Mouse (Mus musculus) myocyte (in vitro differentiated cells): ENCODE results near the gene Cacna1g. TPM values are rescaled to one million over a fixed set of nuclear protein-coding genes. Genes with fewer than 3 reads are reported as not detected.

Source experiments
- H3K27me3 ChIP-seq: one replicate; pipeline ENCODE4 v1.6.1; 2011; ENCODE audit not compliant: control insufficient read depth, insufficient read depth, insufficient read length
- H3K36me3 ChIP-seq: one replicate; pipeline ENCODE4 v1.6.1; 2011; ENCODE audit not compliant: control insufficient read depth, insufficient read depth
- H3K4me2 ChIP-seq: one replicate; pipeline ENCODE4 v1.6.1; 2011; ENCODE audit warnings: low read depth, control low read depth
- H3K4me3 ChIP-seq: one replicate; pipeline ENCODE4 v1.5.1; 2011; ENCODE audit warnings: mild to moderate bottlenecking, control low read depth, moderate library complexity
- H3K79me2 ChIP-seq: one replicate; pipeline ENCODE4 v1.6.1; 2011; ENCODE audit not compliant: control insufficient read depth, insufficient read depth
- H3ac ChIP-seq: one replicate; pipeline ENCODE4 v1.6.1; 2011; ENCODE audit not compliant: control insufficient read depth, insufficient read length
- CEBPB ChIP-seq: IDR thresholded peaks from 2 replicates; pipeline ENCODE4 v1.6.1; 2011; ENCODE audit warnings: mild to moderate bottlenecking, moderate library complexity; ENCODE audit not compliant: poor library complexity, insufficient read depth, severe bottlenecking
- E2F4 ChIP-seq: IDR thresholded peaks from one replicate; pipeline ENCODE4 v1.6.1; 2011; ENCODE audit warnings: mild to moderate bottlenecking, control low read depth, moderate library complexity; ENCODE audit not compliant: insufficient read depth
- MAX ChIP-seq: IDR thresholded peaks from one replicate; pipeline ENCODE4 v1.6.1; 2011; ENCODE audit warnings: low read depth, mild to moderate bottlenecking, control low read depth
- MYOD1 ChIP-seq, 3 experiments: IDR thresholded peaks; one replicate each; pipeline ENCODE4 v1.6.1; 2011; ENCODE audit warnings: control low read depth in 2 of 3, low read depth in 2 of 3, mild to moderate bottlenecking in 2 of 3, moderate library complexity in 1 of 3; ENCODE audit not compliant: insufficient read length in 2 of 3, control insufficient read depth in 1 of 3
- MYOG ChIP-seq, 3 experiments: IDR thresholded peaks; one replicate each; pipeline ENCODE4 v1.6.1; 2011; ENCODE audit warnings: control low read depth in 2 of 3, low read depth in 2 of 3, mild to moderate bottlenecking in 2 of 3; ENCODE audit not compliant: insufficient read length in 2 of 3, control insufficient read depth in 1 of 3, insufficient read depth in 1 of 3
- POLR2A ChIP-seq: IDR thresholded peaks from one replicate; pipeline ENCODE4 v1.6.1; 2011; ENCODE audit warnings: low read depth, mild to moderate bottlenecking, control low read depth, moderate library complexity; ENCODE audit not compliant: insufficient read length
- POLR2AphosphoS2 ChIP-seq: IDR thresholded peaks from one replicate; pipeline ENCODE4 v1.6.1; 2011; ENCODE audit warnings: low read depth, control low read depth; ENCODE audit not compliant: insufficient read length
- REST ChIP-seq: IDR thresholded peaks from one replicate; pipeline ENCODE4 v1.6.1; 2011; ENCODE audit warnings: mild to moderate bottlenecking, control low read depth, moderate library complexity; ENCODE audit not compliant: insufficient read depth, insufficient read length
- SRF ChIP-seq: IDR thresholded peaks from one replicate; pipeline ENCODE4 v1.6.1; 2011; ENCODE audit warnings: low read depth; ENCODE audit not compliant: control insufficient read depth, insufficient read length
- TCF12 ChIP-seq: IDR thresholded peaks from one replicate; pipeline ENCODE4 v1.6.1; 2011; ENCODE audit warnings: mild to moderate bottlenecking, control low read depth; ENCODE audit not compliant: poor library complexity, insufficient read depth, severe bottlenecking
- TCF3 ChIP-seq: IDR thresholded peaks from one replicate; pipeline ENCODE4 v1.6.1; 2011; ENCODE audit warnings: low read depth, control low read depth; ENCODE audit not compliant: insufficient read length
- USF1 ChIP-seq: IDR thresholded peaks from one replicate; pipeline ENCODE4 v1.6.1; 2011; ENCODE audit warnings: low read depth, mild to moderate bottlenecking, control low read depth, moderate library complexity
- polyA plus RNA-seq: library from polyadenylated mRNA; unstranded; fragments of >200 nt; fragmentation: generic; extraction: Trizol; gene quantifications from one replicate; pipeline ENCODE4 v1.2.1, GENCODE M21; 2012; ENCODE audit warnings: missing spikeins

The Cacna1g gene
- polyA plus RNA-seq, 1 experiment: 0.05 TPM

DNA sequence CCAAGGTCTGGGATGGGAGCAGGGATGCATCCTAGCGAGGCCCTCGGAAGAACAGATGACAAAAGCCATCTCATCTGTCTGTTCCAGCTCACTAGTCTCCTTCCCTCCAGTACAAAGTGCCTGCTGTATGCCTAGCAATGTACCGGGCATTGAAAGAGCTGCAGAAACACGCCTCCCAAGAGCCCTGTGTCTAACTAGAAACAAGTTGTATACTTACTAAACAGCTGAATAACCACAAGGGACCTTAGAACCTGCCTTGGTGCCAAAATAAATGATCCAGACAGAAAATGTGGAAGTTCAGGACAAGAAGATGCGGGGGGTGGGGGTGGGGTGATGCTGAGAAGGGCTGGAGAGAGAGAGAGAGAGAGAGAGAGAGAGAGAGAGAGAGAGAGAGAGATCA, 29.2 kb downstream of the Cacna1g start:
- TF ChIP-seq SRF: no peak
- TF ChIP-seq POLR2A: no peak
- no peak for TF ChIP-seq POLR2AphosphoS2
- no peak for TF ChIP-seq USF1
- TF ChIP-seq REST: no peak
- TF ChIP-seq TCF12: no peak
- no peak for TF ChIP-seq E2F4
- TF ChIP-seq MYOD1 (IDR thresholded peaks at IDR 0.05; ENCODE audit: control insufficient read depth in 1 of 3, insufficient read length in 2 of 3, low read depth in 2 of 3): no peak
- no peak for TF ChIP-seq MYOG (IDR thresholded peaks at IDR 0.05; ENCODE audit: control insufficient read depth in 1 of 3, insufficient read depth in 1 of 3, insufficient read length in 2 of 3, low read depth in 2 of 3)
- no peak for TF ChIP-seq TCF3
- Histone ChIP-seq H3K79me2 (no peaks in the 10 kb centered on the region), H3ac (no peak overlapping the region), H3K27me3 (peaks cover 74% of the 10 kb centered on the region), H3K36me3 (no peaks in the 10 kb centered on the region), H3K4me2 (no peak overlapping the region), H3K4me3 (no peak overlapping the region)

DNA sequence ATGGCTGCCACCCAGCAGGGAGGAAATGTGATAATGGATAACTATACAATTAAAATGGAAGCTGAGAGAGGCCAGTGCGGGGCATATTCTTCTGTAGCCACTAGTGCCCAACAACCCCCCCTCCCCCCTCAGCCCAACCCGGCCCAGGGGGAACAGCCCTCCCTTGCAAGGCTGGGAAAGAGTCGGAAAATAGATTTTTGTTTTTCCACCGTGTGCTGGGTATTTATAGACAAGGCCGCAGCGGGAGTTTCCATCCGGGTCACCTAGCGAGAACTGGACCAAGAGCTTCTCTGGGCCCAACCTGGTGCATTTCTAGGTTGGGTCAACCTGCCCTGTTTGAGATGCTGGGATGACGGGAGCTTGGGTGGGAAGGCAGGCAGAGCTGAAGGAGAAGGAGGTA, 32.2 kb downstream of the Cacna1g start:
- H3K36me3 ChIP-seq: no peaks in the 10 kb centered on the region
- no peak for TF ChIP-seq E2F4
- no peak for TF ChIP-seq POLR2A
- TF ChIP-seq TCF12: no peak
- TF ChIP-seq MYOD1 (IDR thresholded peaks at IDR 0.05; ENCODE audit: control insufficient read depth in 1 of 3, insufficient read length in 2 of 3, low read depth in 2 of 3): no peak
- no peak for TF ChIP-seq SRF
- no peak for TF ChIP-seq USF1
- TF ChIP-seq MYOG (IDR thresholded peaks at IDR 0.05; ENCODE audit: control insufficient read depth in 1 of 3, insufficient read depth in 1 of 3, insufficient read length in 2 of 3, low read depth in 2 of 3): no peak
- TF ChIP-seq POLR2AphosphoS2: no peak
- TF ChIP-seq MAX: no peak
- no peak for TF ChIP-seq CEBPB
- TF ChIP-seq TCF3: no peak
- H3K27me3 ChIP-seq: peaks cover 74% of the 10 kb centered on the region
- no peak overlapping the region for H3K4me2 ChIP-seq
- H3ac ChIP-seq: no peak overlapping the region
- H3K79me2 ChIP-seq: no peaks in the 10 kb centered on the region
- no peak overlapping the region for H3K4me3 ChIP-seq

GRCm38 (mm10) chr11:94441122-94441521, 32.9 kb downstream of the Cacna1g start:
- H3K4me3 ChIP-seq: no peak overlapping the region
- H3K36me3 ChIP-seq: no peaks in the 10 kb centered on the region
- H3K27me3 ChIP-seq: peaks cover 74% of the 10 kb centered on the region
- H3K79me2 ChIP-seq: no peaks in the 10 kb centered on the region
- no peak for TF ChIP-seq CEBPB
- no peak for TF ChIP-seq SRF
- TF ChIP-seq TCF12: no peak
- TF ChIP-seq USF1: no peak
- no peak for TF ChIP-seq E2F4
- no peak for TF ChIP-seq MAX
- no peak for TF ChIP-seq REST
- no peak for TF ChIP-seq POLR2AphosphoS2
- TF ChIP-seq TCF3: no peak
- no peak for TF ChIP-seq MYOG (IDR thresholded peaks at IDR 0.05; ENCODE audit: control insufficient read depth in 1 of 3, insufficient read depth in 1 of 3, insufficient read length in 2 of 3, low read depth in 2 of 3)
- no peak overlapping the region for H3ac ChIP-seq
- no peak overlapping the region for H3K4me2 ChIP-seq

DNA sequence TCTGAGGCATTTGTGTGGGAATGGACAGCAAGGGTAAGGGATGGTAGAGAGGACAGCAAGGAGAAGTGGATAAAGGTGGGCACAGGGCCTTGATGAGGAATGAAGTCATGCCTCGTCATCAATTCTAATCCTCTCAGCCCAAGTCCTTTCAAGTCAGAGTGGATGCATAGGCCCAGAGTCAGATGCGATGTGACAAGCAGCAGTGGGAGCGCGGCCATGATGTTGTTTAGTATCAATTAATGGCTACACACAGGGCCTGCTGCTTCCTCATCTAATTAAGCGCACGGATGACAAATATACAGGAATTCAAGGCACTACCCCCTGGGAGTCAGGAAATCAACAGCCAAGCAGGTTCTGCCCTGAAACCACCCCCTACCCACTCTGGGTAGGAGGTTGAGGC, 33.6 kb downstream of the Cacna1g start:
- Histone ChIP-seq H3K4me2 (no peak overlapping the region), H3ac (no peak overlapping the region), H3K4me3 (no peak overlapping the region), H3K27me3 (peaks cover 67% of the 10 kb centered on the region), H3K79me2 (no peaks in the 10 kb centered on the region), H3K36me3 (no peaks in the 10 kb centered on the region)
- no peak for TF ChIP-seq MYOD1 (IDR thresholded peaks at IDR 0.05; ENCODE audit: control insufficient read depth in 1 of 3, insufficient read length in 2 of 3, low read depth in 2 of 3)
- no peak for TF ChIP-seq MAX
- TF ChIP-seq MYOG (IDR thresholded peaks at IDR 0.05; ENCODE audit: control insufficient read depth in 1 of 3, insufficient read depth in 1 of 3, insufficient read length in 2 of 3, low read depth in 2 of 3): no peak
- no peak for TF ChIP-seq TCF12
- TF ChIP-seq POLR2AphosphoS2: no peak
- TF ChIP-seq REST: no peak
- no peak for TF ChIP-seq SRF
- no peak for TF ChIP-seq CEBPB
- TF ChIP-seq E2F4: no peak
- TF ChIP-seq USF1: no peak
- no peak for TF ChIP-seq POLR2A
- no peak for TF ChIP-seq TCF3

DNA sequence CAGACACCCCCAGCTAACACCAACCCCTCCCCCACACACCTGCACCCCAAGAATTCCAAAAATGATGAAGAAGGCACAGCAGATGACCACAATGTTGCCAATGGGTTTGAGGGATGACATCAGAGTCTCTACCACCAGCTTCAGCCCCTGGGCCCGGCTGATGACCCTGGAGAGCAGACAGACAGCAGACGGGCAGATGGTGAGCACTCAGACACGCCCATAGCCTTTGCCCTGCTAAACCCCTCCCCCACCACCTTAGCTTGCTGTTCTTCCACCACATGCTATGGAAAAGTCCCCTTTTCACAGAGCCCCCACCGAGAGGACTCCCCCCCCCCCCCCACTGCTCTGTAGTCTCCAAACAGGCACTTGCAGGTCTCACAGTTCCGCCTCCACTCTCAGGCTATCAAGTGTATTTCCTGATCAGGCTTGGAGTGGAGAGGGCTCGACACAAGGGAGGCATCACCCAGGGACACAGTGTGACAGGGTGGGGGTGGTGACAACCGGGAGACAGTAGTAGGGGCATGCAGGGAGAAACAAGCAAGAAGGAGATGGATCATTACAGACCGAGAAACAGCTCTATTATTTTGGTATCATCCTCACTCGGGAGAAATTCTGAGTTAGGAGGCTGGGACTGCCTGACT, 44.9 kb downstream of the Cacna1g start:
- no peak for TF ChIP-seq TCF3
- no peak for TF ChIP-seq REST
- TF ChIP-seq CEBPB: no peak
- TF ChIP-seq USF1: no peak
- TF ChIP-seq E2F4: no peak
- TF ChIP-seq TCF12: no peak
- Histone ChIP-seq H3K4me2 (peak overlapping the region; percentile 45), H3K4me3 (no peak overlapping the region), H3K79me2 (no peaks in the 10 kb centered on the region), H3K36me3 (no peaks in the 10 kb centered on the region), H3ac (no peak overlapping the region), H3K27me3 (peaks cover 39% of the 10 kb centered on the region)
